Mouse (Mus musculus): ENCODE data around the gene Tmem240.

DNA sequence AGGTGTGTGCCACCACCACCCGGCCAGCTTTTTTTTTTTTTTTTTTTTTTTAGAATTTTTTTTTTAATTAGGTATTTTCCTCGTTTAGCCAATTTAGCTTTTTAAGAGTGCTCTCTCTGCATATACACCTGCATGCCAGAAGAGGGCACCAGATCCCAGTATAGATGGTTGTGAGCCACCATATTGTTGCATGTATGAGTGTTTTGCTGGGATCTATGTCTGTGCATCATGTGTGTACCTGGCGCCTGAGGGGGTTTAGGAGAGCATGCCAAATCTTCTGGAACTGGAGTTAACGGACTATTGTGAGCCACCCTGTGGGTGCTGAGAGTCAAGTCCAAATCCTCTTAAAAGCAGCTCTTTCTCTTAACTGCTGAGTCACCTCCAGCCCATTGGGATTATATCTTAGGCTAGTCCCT lies 12.9 kb upstream of the Tmem240 start:
- TF ChIP-seq CTCF (IDR thresholded peaks at IDR 0.05; ENCODE audit: low read depth): peak; percentile 77
- no peak for TF ChIP-seq EP300 (IDR thresholded peaks at IDR 0.05; ENCODE audit: low read depth)

Data from liver, embryonic 14.5 days (tissue).